Comparison of ENCODE assay signal across 29 mouse cellular contexts in genomic region chr5:37890641-37891040, GRCm38 (mm10).
DNase-seq lines count a peak whose midpoint lies in the region; ATAC-seq and TF ChIP-seq lines count a peak whose summit lies in the region.
"Had no signal": no experiment of that assay in that cellular context is flagged by ENCODE, and none has a peak within 500 bp of the region (broad histone marks: within the 10 kb centered on the region; RNA-seq: fewer than 3 reads in every experiment).

No protein-coding gene starts in this region.

- no peak overlapping the region for H3K4me2 ChIP-seq in hindbrain, postnatal 0 days (ENCODE audit: low read depth, low read length)
- H3K4me2 ChIP-seq: forebrain, embryonic 13.5 days; heart, embryonic 11.5 days; hindbrain, embryonic 15.5 days; kidney, embryonic 15.5 days; liver, embryonic 12.5 days; neural tube, embryonic 15.5 days had no signal

- no peak overlapping the region for H3K4me3 ChIP-seq in hindbrain, embryonic 10.5 days
- no peak overlapping the region for H3K4me3 ChIP-seq in hindbrain, postnatal 0 days (ENCODE audit: low read length)
- H3K4me3 ChIP-seq in cerebellum, adult 2 months (replicated peaks; ENCODE audit: insufficient read depth, low read depth, low read length) = peak overlapping the region; percentile 9
- H3K4me3 ChIP-seq: forebrain, embryonic 13.5 days; hindbrain, embryonic 15.5 days; kidney, embryonic 15.5 days; layer of hippocampus, adult 2 months; left cerebral cortex, adult 2 months; liver, embryonic 12.5 days; neural tube, embryonic 15.5 days had no signal

- TF ChIP-seq POLR2A in cerebellum, adult 2 months (IDR thresholded peaks at IDR 0.05; ENCODE audit: borderline replicate concordance, insufficient read depth, low read length) = no peak

- no peaks in the 10 kb centered on the region for H3K9me3 ChIP-seq in hindbrain, embryonic 10.5 days
- H3K9me3 ChIP-seq in hindbrain, postnatal 0 days (ENCODE audit: low read length) = no peaks in the 10 kb centered on the region
- H3K9me3 ChIP-seq: forebrain, embryonic 13.5 days; hindbrain, embryonic 15.5 days; kidney, embryonic 15.5 days; liver, embryonic 12.5 days; neural tube, embryonic 15.5 days had no signal

- H3K27ac ChIP-seq in hindbrain, embryonic 10.5 days = 0 out of 2 replicates have a peak overlapping the region, but pooled peaks have one; percentile 23
- H3K27ac ChIP-seq in hindbrain, postnatal 0 days = no peak overlapping the region
- H3K27ac ChIP-seq in cerebellum, adult 2 months (ENCODE audit: insufficient read depth, low read length) = no peak overlapping the region
- H3K27ac ChIP-seq: forebrain, embryonic 13.5 days; hindbrain, embryonic 15.5 days; kidney, embryonic 15.5 days; layer of hippocampus, adult 2 months; left cerebral cortex, adult 2 months; liver, embryonic 12.5 days; neural tube, embryonic 15.5 days had no signal

- H3K9ac ChIP-seq in hindbrain, postnatal 0 days (replicated peaks; ENCODE audit: low read length) = no peak overlapping the region
- H3K9ac ChIP-seq: forebrain, embryonic 13.5 days; hindbrain, embryonic 15.5 days; kidney, embryonic 15.5 days; liver, embryonic 12.5 days; liver, postnatal 0 days; neural tube, embryonic 15.5 days had no signal

- H3K36me3 ChIP-seq in hindbrain, embryonic 10.5 days = no peaks in the 10 kb centered on the region
- H3K36me3 ChIP-seq in hindbrain, postnatal 0 days (ENCODE audit: insufficient read depth, low read length) = no peaks in the 10 kb centered on the region
- H3K36me3 ChIP-seq: hindbrain, embryonic 15.5 days; kidney, embryonic 15.5 days; liver, embryonic 12.5 days; neural tube, embryonic 15.5 days had no signal

- peaks cover 50% of the 10 kb centered on the region for H3K4me1 ChIP-seq in hindbrain, embryonic 10.5 days (replicated peaks)
- no peaks in the 10 kb centered on the region; the same call in 1 of the 2 replicates for H3K4me1 ChIP-seq in hindbrain, postnatal 0 days (ENCODE audit: insufficient read depth, low read length)
- peaks cover 16% of the 10 kb centered on the region for H3K4me1 ChIP-seq in cerebellum, adult 2 months (ENCODE audit: control insufficient read depth, insufficient read depth, low read length)
- H3K4me1 ChIP-seq: liver, embryonic 12.5 days had no signal

- intact Hi-C loops in gastrocnemius, postnatal 14 days (cut with DNase I; ENCODE audit: low total_unique reads) = no loop called here

- no peak for ATAC-seq in hindbrain, postnatal 0 days
- ATAC-seq in monocyte, adult 5-6 weeks (replicated peaks; ENCODE audit: insufficient number of reproducible peaks, low FRiP score, low TSS enrichment, poor library complexity, severe bottlenecking) = no peak
- ATAC-seq: forebrain, embryonic 13.5 days; liver, embryonic 12.5 days; liver, postnatal 0 days had no signal

- WGBS in hindbrain, embryonic 10.5 days = 61% methylated on average over 11 of the region's 11 CpGs
- 54% methylated on average over 11 of the region's 11 CpGs for WGBS in hindbrain, postnatal 0 days
- WGBS in cerebellum, adult 2 months = 7% methylated on average over 11 of the region's 11 CpGs

- DNase-seq in hindbrain, embryonic 10.5 days (ENCODE audit: low spot score) = no peak
- no peak for DNase-seq in hindbrain, postnatal 0 days (ENCODE audit: low spot score)
- peak; percentile 32 for DNase-seq in 3134 (ENCODE audit: extremely low read depth, insufficient read length, low spot score)
- peak; percentile 29 to 43 for DNase-seq in cerebellum, adult 2 months
- peak; percentile 41 to 53 for DNase-seq in cerebellum, postnatal 14 days
- no peak for DNase-seq in gastrocnemius, postnatal 14 days
- DNase-seq: adrenal gland, postnatal 36 days; B cell, adult 2 months; gastrocnemius, postnatal 25 days; heart, adult 18-20 months; heart, postnatal 36 days; kidney, adult 18-20 months; kidney, postnatal 25 days; liver, postnatal 0 days; lung, postnatal 14 days; midbrain, embryonic 14.5 days; retina, postnatal 1 day; right cerebral cortex, postnatal 25 days; spleen, adult 18-20 months; thymus, postnatal 25 days had no signal

- peaks cover 85% of the 10 kb centered on the region for H3K27me3 ChIP-seq in hindbrain, embryonic 10.5 days (ENCODE audit: insufficient read depth, poor library complexity, severe bottlenecking)
- peaks cover 38% of the 10 kb centered on the region for H3K27me3 ChIP-seq in hindbrain, postnatal 0 days (ENCODE audit: insufficient read depth, low read length)
- peaks cover 1% of the 10 kb centered on the region; the same call in 1 of the 2 replicates for H3K27me3 ChIP-seq in cerebellum, adult 2 months (ENCODE audit: control insufficient read depth, insufficient read depth, low read length)

- TF ChIP-seq CTCF in hindbrain, postnatal 0 days (IDR thresholded peaks at IDR 0.05; ENCODE audit: low read depth) = no peak
- TF ChIP-seq CTCF in cerebellum, adult 2 months (IDR thresholded peaks at IDR 0.05; ENCODE audit: borderline replicate concordance, insufficient read depth, low read depth, low read length) = no peak

Comparison
In these comparisons a context has a peak if more than half of its experiments do, and no peak if none do; other contexts are left out.
1. DNase-seq: peak in 3134 (single experiment), cerebellum, adult 2 months (2 of 2) and cerebellum, postnatal 14 days (2 of 2); none in hindbrain, embryonic 10.5 days (single experiment), hindbrain, postnatal 0 days (single experiment) and gastrocnemius, postnatal 14 days (single experiment).